Mouse (Mus musculus): Measurements from ENCODE around the gene Prkag1.
A peak's percentile ranks its signal among the peaks of the same experiment; 100 is the strongest.
"Not testable (repeated sequence)": the region's sequence is repeated elsewhere in the genome, so short reads cannot be mapped to it uniquely, and the experiment has no call there.

The Prkag1 gene

GRCm38 (mm10) chr15:98823434-98823833, 7.9 kb downstream of the Prkag1 start:
- no peak for DNase-seq (ENCODE audit: low spot score)

- no peak for DNase-seq (ENCODE audit: low spot score)
These were observed 9.2 kb downstream of the Prkag1 start for GRCm38 (mm10) chr15:98822147-98822546.

GRCm38 (mm10) chr15:98821403-98821802, 9.9 kb downstream of the Prkag1 start:
- DNase-seq (ENCODE audit: low spot score) = no peak

GRCm38 (mm10) chr15:98820937-98821336, 10.4 kb downstream of the Prkag1 start:
- no peak for DNase-seq (ENCODE audit: low spot score)

- DNase-seq (ENCODE audit: low spot score) = no peak
These were observed 13.2 kb downstream of the Prkag1 start for GRCm38 (mm10) chr15:98818171-98818570.

GRCm38 (mm10) chr15:98812741-98813424, 18.4 kb downstream of the Prkag1 start:
- no peak for DNase-seq (ENCODE audit: low spot score)

- DNase-seq (ENCODE audit: low spot score) = not testable (repeated sequence)
These were observed 21.1 kb downstream of the Prkag1 start for GRCm38 (mm10) chr15:98810212-98810611.

- no peak for DNase-seq (ENCODE audit: low spot score)
These were observed 21.9 kb downstream of the Prkag1 start, which contains the start of gene Ddn for GRCm38 (mm10) chr15:98809390-98809789. TSS of gene Ddn (minus strand) at chr15:98809490.

- no peak for DNase-seq (ENCODE audit: low spot score)
These were observed 22.6 kb downstream of the Prkag1 start for GRCm38 (mm10) chr15:98808651-98809134.

GRCm38 (mm10) chr15:98807895-98808650, 23.2 kb downstream of the Prkag1 start:
- no peak for DNase-seq (ENCODE audit: low spot score)

- DNase-seq (ENCODE audit: low spot score) = no peak
These were observed 24.2 kb downstream of the Prkag1 start for GRCm38 (mm10) chr15:98806809-98807770.

- DNase-seq (ENCODE audit: low spot score) = no peak
These were observed 25.1 kb downstream of the Prkag1 start for GRCm38 (mm10) chr15:98806071-98806808.

- DNase-seq (ENCODE audit: low spot score) = peak; percentile 63
These were observed 25.8 kb downstream of the Prkag1 start for GRCm38 (mm10) chr15:98805324-98806040.

- DNase-seq (ENCODE audit: low spot score) = peak; percentile 80
These were observed 27.3 kb downstream of the Prkag1 start for GRCm38 (mm10) chr15:98804054-98804453.

- DNase-seq (ENCODE audit: low spot score) = no peak
These were observed 28.4 kb downstream of the Prkag1 start for GRCm38 (mm10) chr15:98802926-98803325.

GRCm38 (mm10) chr15:98799396-98799795, 31.9 kb downstream of the Prkag1 start:
- peak; percentile 75 for DNase-seq (ENCODE audit: low spot score)

GRCm38 (mm10) chr15:98798903-98799302, 32.4 kb downstream of the Prkag1 start:
- no peak for DNase-seq (ENCODE audit: low spot score)

GRCm38 (mm10) chr15:98797835-98798492, 33.4 kb downstream of the Prkag1 start:
- DNase-seq (ENCODE audit: low spot score) = no peak

- no peak for DNase-seq (ENCODE audit: low spot score)
These were observed 34.3 kb downstream of the Prkag1 start for GRCm38 (mm10) chr15:98796803-98797595.
